24 mouse cellular contexts compared by ENCODE assay signal in the genomic region with DNA sequence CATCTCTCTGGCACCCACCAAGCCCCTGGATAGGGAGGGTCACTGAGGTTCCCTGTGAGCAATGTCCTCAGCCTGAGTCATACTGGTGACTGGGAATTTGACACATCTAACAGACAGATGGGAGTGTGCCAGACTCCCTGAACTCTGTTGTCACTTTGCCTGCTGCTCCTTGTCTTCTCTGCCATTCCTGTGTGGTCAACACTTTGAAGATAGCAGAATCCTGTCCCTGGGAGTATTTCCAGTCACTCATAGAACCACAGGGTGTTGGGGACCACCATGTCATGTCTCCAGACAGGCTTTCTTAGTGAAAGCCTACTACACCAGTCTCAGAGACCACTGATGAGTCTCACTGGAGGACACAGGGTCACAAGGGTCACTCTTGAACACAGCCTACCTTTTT. TPM values are rescaled to one million over a fixed set of nuclear protein-coding genes. Genes with fewer than 3 reads are reported as not detected.
"Had no signal": no experiment of that assay in that cellular context is flagged by ENCODE, and none has a peak within 500 bp of the region (broad histone marks: within the 10 kb centered on the region; RNA-seq: fewer than 3 reads in every experiment).

No protein-coding gene starts in this region.

- H3K9me3 ChIP-seq: neural tube, embryonic 15.5 days; stomach, embryonic 15.5 days had no signal

- H3K27ac ChIP-seq: neural tube, embryonic 15.5 days; stomach, embryonic 15.5 days; stomach, postnatal 0 days had no signal

- H3K4me1 ChIP-seq: neural tube, embryonic 15.5 days; stomach, embryonic 15.5 days had no signal

- H3K27me3 ChIP-seq: neural tube, embryonic 15.5 days; stomach, embryonic 15.5 days had no signal

- H3K4me2 ChIP-seq: neural tube, embryonic 15.5 days; stomach, embryonic 15.5 days had no signal

- DNase-seq: retina, postnatal 1 day; right cerebral cortex, adult 18-20 months; right cerebral cortex, postnatal 14 days; right cerebral cortex, postnatal 25 days; right cerebral cortex, postnatal 4 days; spleen, adult 18-20 months; thymus, adult 18-20 months; thymus, adult 2 months; thymus, postnatal 14 days; thymus, postnatal 25 days; thymus, postnatal 36 days; thymus, postnatal 4 days had no signal

- H3K9ac ChIP-seq: neural tube, embryonic 15.5 days; stomach, embryonic 15.5 days had no signal

- H3K36me3 ChIP-seq: neural tube, embryonic 15.5 days; stomach, embryonic 15.5 days had no signal

- H3K4me3 ChIP-seq: neural tube, embryonic 15.5 days; stomach, embryonic 15.5 days had no signal

RNA-seq across cellular contexts. Expression of a gene that starts 4.9 kb away (rescaled TPM):
- total RNA-seq: neutrophil, adult 5-6 weeks had no signal
- polyA plus RNA-seq: neural tube, embryonic 14.5 days; neural tube, embryonic 15.5 days; stomach, embryonic 14.5 days; testis, adult 2 months; thymus, postnatal 0 days; urinary bladder, adult 2 months had no signal

RNA-seq across cellular contexts. Expression of a gene that starts 8.3 kb away (rescaled TPM):
- total RNA-seq: neutrophil, adult 5-6 weeks had no signal
- polyA plus RNA-seq: neural tube, embryonic 14.5 days; neural tube, embryonic 15.5 days; small intestine, adult 2 months; spleen, adult 2 months; stomach, embryonic 14.5 days; stomach, embryonic 15.5 days; stomach, embryonic 16.5 days; stomach, postnatal 0 days; testis, adult 2 months; thymus, adult 2 months; thymus, postnatal 0 days; urinary bladder, adult 2 months had no signal

RNA-seq across cellular contexts. Expression of a gene that starts 31.1 kb away (rescaled TPM):
- total RNA-seq: neutrophil, adult 5-6 weeks had no signal
- polyA plus RNA-seq: neural tube, embryonic 14.5 days; neural tube, embryonic 15.5 days; small intestine, adult 2 months; spleen, adult 2 months; stomach, embryonic 14.5 days; testis, adult 2 months; thymus, postnatal 0 days; urinary bladder, adult 2 months had no signal
